Mouse (Mus musculus): ENCODE data around the gene Zfp947. TPM values are rescaled to one million over a fixed set of nuclear protein-coding genes. Genes with fewer than 3 reads are reported as not detected.
"Not testable (repeated sequence)": the region's sequence is repeated elsewhere in the genome, so short reads cannot be mapped to it uniquely, and the experiment has no call there.

Zfp947 gene
- total RNA-seq (2021), result 1.1 and 1.6 TPM in 2 replicates
- long read RNA-seq, partial matches to known transcripts, result 0 of 1 reads
- long read RNA-seq, other reads (novel, unspliced or antisense), result 0 of 1 reads

- DNase-seq, result peak; percentile 45
Observed at GRCm38 (mm10) chr17:22165722-22166294, at the start of gene Zfp947. Gene Zfp947, minus strand, starts transcription at chr17:22166190.

- not testable (repeated sequence) for DNase-seq
Observed at GRCm38 (mm10) chr17:22165304-22165703, 686 bp downstream of the Zfp947 start.

DNA sequence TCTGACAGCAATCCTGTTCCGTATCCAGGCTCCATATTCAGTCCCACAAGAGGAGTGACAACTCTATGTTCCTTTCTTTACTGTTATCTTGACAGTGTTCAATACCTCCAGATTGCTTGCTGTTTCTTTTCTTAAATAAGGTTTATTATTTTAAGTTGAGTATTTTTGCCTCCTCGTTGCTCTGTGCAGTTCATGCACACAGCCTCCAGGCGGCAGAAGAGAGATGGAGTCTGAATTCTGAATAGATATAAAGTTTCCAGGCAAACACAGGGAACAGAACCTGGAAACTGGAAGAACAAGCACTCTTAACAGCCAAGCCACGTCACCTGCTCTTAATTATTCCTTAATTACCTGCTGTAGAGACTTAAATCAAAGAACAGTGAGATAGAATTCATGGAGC lies 12.0 kb downstream of the Zfp947 start:
- not testable (repeated sequence) for DNase-seq

DNA sequence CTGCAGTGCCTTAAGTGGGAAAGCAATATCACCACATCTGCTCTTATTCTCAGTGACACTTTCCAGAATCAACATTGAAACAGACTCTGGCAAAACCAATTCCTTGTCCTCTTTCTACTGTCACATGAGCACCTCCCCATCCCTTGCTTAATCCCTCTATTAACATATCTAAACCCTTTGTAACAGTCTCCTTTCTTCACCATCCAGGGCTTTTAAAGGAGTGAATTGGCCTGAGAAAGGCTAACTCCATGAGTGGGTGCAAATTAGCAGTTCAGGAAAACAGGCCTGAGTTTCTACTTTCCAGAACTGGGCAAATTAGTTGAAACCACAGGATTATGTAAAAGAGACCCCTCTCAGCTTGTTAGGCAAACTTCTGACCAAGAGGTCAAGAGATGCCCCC lies 47.2 kb downstream of the Zfp947 start:
- no peak for DNase-seq

Other genes with a start within 250 kb of the Zfp947 start
- 11.2 and 11.7 TPM in 2 replicates for gene Zfp942, start 203.7 kb downstream of the Zfp947 start, total RNA-seq (2021)
- gene Zfp943, start 203.6 kb downstream of the Zfp947 start, total RNA-seq (2021), result 12.5 and 14.4 TPM in 2 replicates
- gene Zfp994, start 59.4 kb upstream of the Zfp947 start, total RNA-seq (2021), result 5.0 TPM in 2 replicates
- gene CT030661.1, start 148.6 kb upstream of the Zfp947 start, total RNA-seq (2021), result 11.4 and 11.7 TPM in 2 replicates
- gene Zfp944, start 195.2 kb upstream of the Zfp947 start, total RNA-seq (2021), result 7.2 and 7.7 TPM in 2 replicates
- 8.9 and 11.0 TPM in 2 replicates for gene Zfp758, start 195.3 kb upstream of the Zfp947 start, total RNA-seq (2021)